Mouse (Mus musculus) testis, adult 2 months (tissue): Measurements from ENCODE around the gene Prex1.

Experiments used
- CTCF ChIP-seq: fragments of 200-500 bp; IDR thresholded peaks from 2 replicates; pipeline ENCODE4 v1.5.1; 2012; ENCODE audit warnings: low read depth, mild to moderate bottlenecking, inconsistent platforms, low read length, moderate library complexity; ENCODE audit not compliant: control insufficient read depth, insufficient read depth, insufficient replicate concordance
- POLR2A ChIP-seq: fragments of 200-500 bp; IDR thresholded peaks from 2 replicates; pipeline ENCODE4 v1.6.1; 2012; ENCODE audit warnings: low read depth, mild to moderate bottlenecking, inconsistent platforms, low read length, moderate library complexity; ENCODE audit not compliant: control insufficient read depth

DNA sequence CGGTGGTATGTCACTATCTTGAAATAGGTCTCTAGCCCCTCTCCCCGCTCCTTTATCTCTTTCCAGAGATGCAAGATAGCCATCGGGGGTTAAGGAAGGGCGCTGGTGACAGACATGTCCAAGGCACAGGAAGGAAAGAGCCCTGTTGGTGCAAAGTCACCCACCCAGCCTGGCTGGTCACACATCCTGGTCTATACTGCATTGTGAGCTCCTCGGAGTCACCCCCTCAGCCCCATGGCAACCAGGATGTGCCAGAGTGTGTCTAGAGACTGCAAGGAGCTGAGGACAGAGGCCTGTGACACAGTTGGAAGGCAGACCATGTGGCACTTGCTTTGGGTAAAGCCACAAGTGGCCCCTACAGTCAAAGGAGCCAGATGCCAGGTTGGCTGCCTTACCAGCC is 94.4 kb downstream of the Prex1 start:
- no peak for TF ChIP-seq CTCF
- no peak for TF ChIP-seq POLR2A
